Mouse (Mus musculus) liver, adult 2 months (tissue): ENCODE data around the gene Trnt1.

Experiments used
- CTCF ChIP-seq: fragments of 200-500 bp; IDR thresholded peaks from 2 replicates; pipeline ENCODE4 v1.5.1; 2011; ENCODE audit warnings: low read depth, low read length, control low read depth
- POLR2A ChIP-seq: fragments of 200-500 bp; IDR thresholded peaks from 2 replicates; pipeline ENCODE4 v1.6.1; 2011; ENCODE audit warnings: low read length, control low read depth; ENCODE audit not compliant: insufficient read depth; ENCODE audit errors: extremely low read depth

GRCm38 (mm10) chr6:106819906-106820305 lies 51.0 kb downstream of the Trnt1 start:
- no peak for TF ChIP-seq POLR2A
- no peak for TF ChIP-seq CTCF
